21 mouse cellular contexts compared by ENCODE assay signal in genomic region chr16:17525524-17525923, GRCm38 (mm10). TPM values are rescaled to one million over a fixed set of nuclear protein-coding genes. Genes with fewer than 3 reads are reported as not detected.
"Had no signal": no experiment of that assay in that cellular context is flagged by ENCODE, and none has a peak within 500 bp of the region (broad histone marks: within the 10 kb centered on the region; RNA-seq: fewer than 3 reads in every experiment).

No protein-coding gene starts in this region.

- H3K27me3 ChIP-seq: limb, embryonic 12.5 days; limb, embryonic 15.5 days; midbrain, embryonic 12.5 days; stomach, embryonic 15.5 days had no signal

- H3K4me3 ChIP-seq: left cerebral cortex, adult 2 months; limb, embryonic 12.5 days; limb, embryonic 15.5 days; midbrain, embryonic 12.5 days; stomach, embryonic 15.5 days had no signal

- H3K4me2 ChIP-seq: limb, embryonic 12.5 days; limb, embryonic 15.5 days; liver, embryonic 11.5 days; lung, embryonic 14.5 days; midbrain, embryonic 12.5 days; stomach, embryonic 15.5 days had no signal

- ATAC-seq: liver, postnatal 0 days; lung, postnatal 0 days; midbrain, embryonic 16.5 days had no signal

- H3K9me3 ChIP-seq: limb, embryonic 12.5 days; limb, embryonic 15.5 days; midbrain, embryonic 12.5 days; stomach, embryonic 15.5 days had no signal

- DNase-seq: layer of hippocampus, postnatal 36 days; left cerebral cortex, postnatal 4 days; liver, postnatal 0 days; lung, embryonic 14.5 days; right cerebral cortex, adult 18-20 months; right cerebral cortex, postnatal 14 days; right cerebral cortex, postnatal 4 days; spleen, adult 18-20 months; thymus, postnatal 25 days had no signal

- H3K27ac ChIP-seq: left cerebral cortex, adult 2 months; limb, embryonic 12.5 days; limb, embryonic 15.5 days; liver, embryonic 14.5 days; macrophage; midbrain, embryonic 12.5 days; stomach, embryonic 15.5 days had no signal

- H3K9ac ChIP-seq: limb, embryonic 12.5 days; limb, embryonic 15.5 days; liver, embryonic 14.5 days; liver, postnatal 0 days; lung, embryonic 14.5 days; midbrain, embryonic 12.5 days; stomach, embryonic 15.5 days had no signal

RNA-seq across cellular contexts. Expression of gene Lrrc74b, which starts 35.5 kb away (rescaled TPM):
- total RNA-seq: megakaryocyte, adult 5-6 weeks; monocyte, adult 5-6 weeks had no signal
- polyA plus RNA-seq: limb, embryonic 12.5 days; limb, embryonic 15.5 days; liver, embryonic 11.5 days; macrophage had no signal

RNA-seq across cellular contexts. Expression of gene Aifm3, which starts 36.1 kb away (rescaled TPM):
- total RNA-seq: megakaryocyte, adult 5-6 weeks; monocyte, adult 5-6 weeks had no signal
- polyA plus RNA-seq: macrophage had no signal

RNA-seq across cellular contexts. Expression of gene P2rx6, which starts 36.2 kb away (rescaled TPM):
- total RNA-seq: megakaryocyte, adult 5-6 weeks; monocyte, adult 5-6 weeks had no signal
